Mouse (Mus musculus) kidney, adult 2 months (tissue): ENCODE data around the gene Ppp1r2.

Source experiments
- CTCF ChIP-seq: fragments of 200-500 bp; conservative IDR thresholded peaks from 2 replicates; pipeline ENCODE4 v1.5.1; 2011; ENCODE audit warnings: low read depth, mild to moderate bottlenecking, control low read depth, low read length, moderate library complexity, mixed read lengths; ENCODE audit not compliant: insufficient read depth, insufficient read length
- POLR2A ChIP-seq: fragments of 200-500 bp; IDR thresholded peaks from one replicate; pipeline ENCODE4 v1.6.1; 2011; ENCODE audit warnings: low read depth, low read length, control low read depth

- TF ChIP-seq CTCF: no peak
- no peak for TF ChIP-seq POLR2A
Measured at GRCm38 (mm10) chr16:31215271-31215670, 59.8 kb downstream of the Ppp1r2 start.
